Mouse (Mus musculus) left cerebral cortex, postnatal 4 days (tissue): ENCODE data around the gene Plekha6. TPM values are rescaled to one million over a fixed set of nuclear protein-coding genes. Genes with fewer than 3 reads are reported as not detected.

Source experiments
- DNase-seq: peaks from one replicate; pipeline ENCODE4 v3.0.0-alpha.2; 2022
- intact Hi-C: fragments of 180-260 bp; cut with DNase I; formaldehyde crosslinking; loops from one replicate; pipeline ENCODE4 v1.15.1; 2025
- total RNA-seq, 2 experiments: library from RNA; stranded (reverse); gene quantifications; 2 replicates each; pipeline ENCODE4 v1.2.3; 2021

Gene Plekha6
- total RNA-seq, 2 experiments from 2014 or later, result 61.7 to 63.2 TPM

DNA sequence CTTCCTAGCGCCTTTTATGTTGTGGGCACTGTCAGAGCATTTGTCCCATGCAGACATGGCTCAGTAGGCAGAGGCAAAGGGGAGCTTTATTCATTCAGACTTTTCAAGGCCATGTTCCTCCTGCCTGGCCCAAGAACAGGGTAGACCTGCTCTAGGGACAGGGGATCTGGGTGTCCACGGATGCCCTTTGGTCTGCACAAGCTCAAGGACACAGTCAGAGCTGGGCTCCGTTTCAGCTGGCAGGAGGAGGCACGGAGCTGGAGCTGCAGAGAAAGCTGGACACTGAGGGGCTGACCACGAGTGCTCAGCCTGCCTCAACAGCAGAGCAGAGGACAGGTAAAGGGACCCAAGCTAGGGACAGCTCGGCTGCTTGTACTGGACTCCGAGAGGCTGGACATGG is 46.8 kb downstream of the Plekha6 start:
- intact Hi-C loops, result no loop called here
- DNase-seq, result no peak

DNA sequence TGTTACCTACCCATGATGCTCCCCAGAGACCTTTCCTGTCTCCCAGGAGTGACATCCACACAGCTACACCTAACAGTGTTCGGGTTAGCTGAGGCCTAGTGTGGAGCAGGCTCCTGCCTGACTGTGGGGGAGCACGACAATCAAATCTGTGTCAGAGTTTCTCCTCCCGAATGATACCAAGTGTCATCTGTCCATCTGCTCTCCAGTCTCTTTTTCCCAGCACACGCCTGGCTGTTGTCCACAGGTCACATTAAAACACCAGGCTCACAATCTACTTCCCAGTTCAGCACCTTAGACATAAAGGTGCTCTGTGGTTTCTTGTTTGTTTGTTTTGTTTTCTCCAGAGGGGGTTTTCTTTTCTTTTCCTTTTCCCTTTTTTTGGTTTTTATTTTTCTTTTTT is 48.3 kb downstream of the Plekha6 start:
- DNase-seq, result no peak
- intact Hi-C loops, result no loop called here

- DNase-seq, result no peak
- intact Hi-C loops, result no loop called here
These were observed 49.1 kb downstream of the Plekha6 start for GRCm38 (mm10) chr1:133213098-133213497.

DNA sequence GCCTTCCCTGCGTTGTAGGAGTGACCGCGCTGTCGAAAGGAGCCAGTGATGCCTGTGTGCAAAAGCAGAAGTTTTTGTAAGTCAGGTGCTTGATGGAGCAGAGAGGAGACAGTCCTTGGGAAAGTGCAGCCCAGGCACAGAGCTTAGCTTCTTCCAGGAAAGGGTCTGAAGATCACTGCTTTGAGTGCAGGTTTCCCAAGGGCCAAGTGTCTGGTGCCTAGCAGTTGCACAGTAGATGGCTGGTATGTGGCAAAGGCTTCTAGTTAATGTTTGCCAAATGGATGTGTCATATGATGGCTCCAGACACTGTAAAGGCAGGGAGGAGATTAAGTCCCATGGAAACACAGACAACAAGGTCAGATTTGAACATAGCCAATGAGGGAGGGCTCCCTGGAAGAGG is 49.9 kb downstream of the Plekha6 start:
- intact Hi-C loops, result no loop called here
- no peak for DNase-seq

- no peak for DNase-seq
- intact Hi-C loops, result no loop called here
These were observed 50.8 kb downstream of the Plekha6 start for GRCm38 (mm10) chr1:133214672-133215359.

GRCm38 (mm10) chr1:133215360-133215700 is 51.3 kb downstream of the Plekha6 start:
- peak; percentile 66 for DNase-seq
- intact Hi-C loops, result no loop called here

- DNase-seq, result no peak
- intact Hi-C loops, result no loop called here
These were observed 51.7 kb downstream of the Plekha6 start for GRCm38 (mm10) chr1:133215753-133216152.

- peak; percentile 77 for DNase-seq
- intact Hi-C loops, result no loop called here
These were observed 53.0 kb downstream of the Plekha6 start for GRCm38 (mm10) chr1:133217031-133217430.

DNA sequence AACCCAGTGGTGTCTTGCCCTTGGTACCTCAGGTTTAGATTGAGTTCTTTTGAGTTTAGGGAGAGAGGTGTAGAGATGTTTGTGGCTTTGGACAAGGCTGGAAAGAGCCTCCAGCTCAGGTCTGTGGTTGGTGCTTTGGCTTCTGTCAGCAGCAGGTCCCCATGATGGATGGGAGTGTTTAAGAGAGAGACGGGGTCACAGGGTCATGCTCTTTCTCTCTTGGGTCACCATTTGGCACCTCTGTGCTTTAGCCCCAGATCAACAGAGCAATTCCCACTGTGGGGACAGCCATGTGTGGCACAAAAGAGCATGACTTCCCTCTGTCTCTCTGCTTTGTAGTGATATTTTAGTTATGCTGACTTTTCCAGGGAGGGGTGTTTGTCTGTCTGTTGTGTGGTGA is 55.1 kb downstream of the Plekha6 start:
- DNase-seq, result no peak
- intact Hi-C loops, result no loop called here

DNA sequence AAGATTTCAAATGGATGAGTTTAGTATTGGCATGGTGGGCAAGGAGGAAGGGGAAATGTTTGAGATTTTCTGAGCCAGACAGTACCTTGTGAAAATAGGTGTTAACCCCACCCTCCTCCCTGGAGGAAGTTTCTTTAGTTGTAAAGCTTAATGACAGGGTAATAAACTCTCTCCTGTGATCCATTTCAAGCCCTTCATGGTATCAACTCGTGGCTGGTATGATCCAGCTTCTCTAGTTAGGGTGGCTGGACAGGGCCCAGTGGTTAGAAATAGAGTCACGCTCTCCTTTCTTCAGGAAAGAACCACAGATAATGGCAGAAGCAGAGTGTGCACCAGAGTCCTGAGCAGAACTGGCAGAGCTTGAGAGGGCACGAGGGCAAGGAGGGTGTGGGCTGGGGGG is 57.4 kb downstream of the Plekha6 start:
- DNase-seq, result no peak
- intact Hi-C loops, result no loop called here

GRCm38 (mm10) chr1:133222445-133222995 is 58.5 kb downstream of the Plekha6 start:
- intact Hi-C loops, result no loop called here
- DNase-seq, result peak; percentile 43

DNA sequence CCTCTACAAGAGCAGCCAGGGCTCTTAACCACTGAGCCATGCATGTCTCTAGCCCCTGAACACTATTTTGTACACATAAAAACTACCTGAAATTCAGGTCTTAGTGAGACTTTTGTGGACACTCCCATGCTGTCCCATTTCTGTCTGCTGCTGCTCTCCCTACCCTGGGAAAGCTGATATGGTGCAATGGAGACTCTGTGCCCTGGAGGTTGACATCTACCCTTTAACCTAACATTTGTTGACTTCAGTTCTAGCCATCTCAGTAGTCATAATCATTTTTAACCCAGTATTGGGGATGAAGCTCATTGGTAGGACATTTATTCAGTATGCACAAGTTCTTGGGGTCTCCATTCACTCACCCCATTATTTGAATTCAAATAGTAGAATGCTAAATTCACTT is 60.7 kb downstream of the Plekha6 start:
- no peak for DNase-seq
- intact Hi-C loops, result no loop called here

DNA sequence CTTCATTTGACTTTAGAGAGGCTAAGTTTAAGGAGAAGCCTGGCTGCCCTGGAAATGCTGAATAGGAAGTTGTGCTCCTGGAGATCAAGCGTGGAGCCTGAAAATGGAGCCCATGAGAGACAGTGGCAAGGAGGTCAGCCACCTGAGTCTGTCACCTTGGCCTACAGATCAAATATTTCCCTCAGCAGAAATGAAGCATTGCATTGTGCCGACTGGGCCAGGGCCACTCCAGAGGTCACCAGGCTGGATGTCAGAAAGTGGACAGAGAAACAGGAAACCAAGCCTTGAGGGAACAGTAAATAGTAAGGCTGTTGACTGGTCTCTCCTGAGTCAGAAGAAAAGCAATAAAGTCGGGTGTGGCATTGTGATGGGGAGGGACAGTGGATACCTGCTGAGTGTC is 61.1 kb downstream of the Plekha6 start:
- DNase-seq, result no peak
- intact Hi-C loops, result no loop called here

GRCm38 (mm10) chr1:133225561-133225960 is 61.6 kb downstream of the Plekha6 start:
- DNase-seq, result no peak
- intact Hi-C loops, result no loop called here

DNA sequence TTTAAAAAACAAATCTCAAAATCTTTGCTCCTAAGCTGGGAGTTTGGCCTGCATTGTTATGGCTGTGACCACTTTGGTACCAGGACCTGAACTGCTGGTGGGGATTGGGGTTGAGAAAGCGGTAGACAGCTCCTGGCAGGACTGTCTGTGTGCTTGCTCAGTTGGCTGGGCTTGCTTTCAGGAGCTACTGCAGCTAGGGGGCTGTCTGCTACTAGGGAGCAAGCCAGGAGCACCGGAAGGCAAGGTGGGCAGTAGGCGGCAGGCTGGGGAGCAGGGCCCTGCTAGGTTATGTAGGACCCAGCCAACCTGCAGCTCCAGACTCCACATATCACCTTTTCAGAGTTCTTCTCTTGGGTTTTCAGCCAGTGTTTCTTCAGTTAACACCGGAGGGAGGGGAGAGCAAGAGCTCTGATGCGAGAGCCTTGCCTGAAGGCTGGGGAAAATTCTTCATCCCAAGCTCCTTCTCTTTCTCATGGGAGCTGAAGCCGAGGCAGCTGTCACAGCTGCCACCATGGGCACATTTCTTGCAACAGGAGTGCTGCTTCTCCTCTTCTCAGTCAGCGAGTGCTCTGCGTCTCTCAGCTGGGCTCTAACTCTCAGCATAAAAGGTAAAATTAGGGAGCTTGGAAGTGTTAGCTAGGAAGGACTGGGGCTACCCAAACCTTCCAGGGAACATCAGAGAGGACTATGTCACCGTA is 62.1 kb downstream of the Plekha6 start:
- peak; percentile 61 for DNase-seq
- intact Hi-C loops, result no loop called here

GRCm38 (mm10) chr1:133226928-133227327 is 62.9 kb downstream of the Plekha6 start:
- peak; percentile 85 for DNase-seq
- intact Hi-C loops, result no loop called here

GRCm38 (mm10) chr1:133227378-133227777 is 63.4 kb downstream of the Plekha6 start:
- DNase-seq, result no peak
- intact Hi-C loops, result no loop called here

- intact Hi-C loops, result no loop called here
- DNase-seq, result no peak
These were observed 64.9 kb downstream of the Plekha6 start for GRCm38 (mm10) chr1:133228809-133229487.

- no peak for DNase-seq
- intact Hi-C loops, result no loop called here
These were observed 67.6 kb downstream of the Plekha6 start for GRCm38 (mm10) chr1:133231523-133232193.

- intact Hi-C loops, result no loop called here
- no peak for DNase-seq
These were observed 71.9 kb downstream of the Plekha6 start for GRCm38 (mm10) chr1:133235909-133236308.
